Mouse (Mus musculus): ENCODE measurements at regions not wholly inside any gene's neighbourhood (a gene's known extent, or its start where the extent isn't known, plus 50 kb on each side); places are given as distances from the start of the nearest gene placed in this dataset.

DNA sequence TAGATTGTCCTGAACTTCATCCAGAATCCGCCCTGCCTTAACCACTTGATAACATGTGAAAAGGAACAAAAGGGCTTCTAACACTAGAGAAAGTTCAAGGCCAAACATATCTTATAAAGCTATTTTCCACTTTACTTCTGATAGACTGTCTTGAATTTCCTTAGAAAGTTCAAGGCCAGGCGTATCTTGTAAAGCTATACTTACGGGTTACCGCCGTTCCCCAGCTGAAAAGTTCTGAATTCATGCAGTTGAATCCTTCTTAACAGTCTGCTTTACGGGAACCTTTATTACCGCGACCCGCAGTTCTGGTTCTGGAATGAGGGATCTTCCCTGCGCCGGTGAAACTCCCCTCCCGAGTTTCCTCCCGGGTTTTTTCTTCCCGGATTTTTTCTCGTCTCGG is 492.0 kb downstream of the Gm21739 start:
- peak; percentile 0 to 3 for DNase-seq

Measured in lung, adult 18-20 months (tissue).